Mouse (Mus musculus): ENCODE data around the gene Pdxp. TPM values are rescaled to one million over a fixed set of nuclear protein-coding genes. Genes with fewer than 3 reads are reported as not detected.

Gene Pdxp
- total and polyA plus RNA-seq, 3 experiments, result 21.5 to 25.4 TPM; not detected in 1

DNA sequence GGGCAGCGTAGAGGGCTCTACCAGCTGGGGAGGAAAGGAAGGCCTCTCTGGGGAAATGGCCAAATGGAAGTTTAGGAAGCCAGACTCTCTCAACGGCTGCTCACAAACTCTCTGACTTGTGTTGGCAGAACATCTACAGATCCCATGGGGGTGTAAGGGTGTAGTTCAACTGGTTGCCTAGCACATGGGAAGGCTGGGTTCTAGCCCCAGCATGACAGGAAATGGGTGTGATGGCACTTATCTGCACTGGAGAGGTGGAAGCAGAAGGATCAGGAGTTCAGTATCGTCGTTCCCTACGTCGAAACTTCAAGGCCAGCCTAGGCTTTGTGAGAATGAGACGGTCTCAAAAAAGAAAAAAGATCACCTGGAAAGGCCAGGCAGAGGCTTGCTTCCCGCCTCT is 4.7 kb upstream of the Pdxp start (continued):
- peak; percentile 81 for TF ChIP-seq BHLHE40 (IDR thresholded peaks at IDR 0.05; ENCODE audit: borderline replicate concordance, low read depth, low read length)
- TF ChIP-seq ZC3H11A (IDR thresholded peaks at IDR 0.05; ENCODE audit: low read depth, low read length), result no peak
- TF ChIP-seq MYB (IDR thresholded peaks at IDR 0.05; ENCODE audit: low read depth, low read length), result 0 out of 2 replicates have a peak, but pooled peaks have one; percentile 25
- TF ChIP-seq ZKSCAN1 (IDR thresholded peaks at IDR 0.05; ENCODE audit: low read depth, low read length), result no peak
- no peak for TF ChIP-seq JUND (IDR thresholded peaks at IDR 0.05; ENCODE audit: low read depth, low read length)
- no peak; the same call in 1 of the 2 replicates for TF ChIP-seq ELF1 (IDR thresholded peaks at IDR 0.05; ENCODE audit: low read depth, low read length)
- peak; percentile 72; the same call in 1 of the 2 replicates for TF ChIP-seq ETS1 (IDR thresholded peaks at IDR 0.05; ENCODE audit: low read depth, low read length)
- no peak for TF ChIP-seq NELFE (IDR thresholded peaks at IDR 0.05; ENCODE audit: low read depth, low read length)
- peak; percentile 61 for TF ChIP-seq GATA1 (IDR thresholded peaks at IDR 0.05; ENCODE audit: low read depth, low read length)
- peak; percentile 46; the same call in 1 of the 2 replicates for TF ChIP-seq TBP (IDR thresholded peaks at IDR 0.05; ENCODE audit: low read depth, low read length)
- TF ChIP-seq RCOR1 (IDR thresholded peaks at IDR 0.05; ENCODE audit: low read depth, low read length), result no peak
- TF ChIP-seq USF2 (IDR thresholded peaks at IDR 0.05; ENCODE audit: borderline replicate concordance in 1 of 2, insufficient read depth in 1 of 2, low read depth in 1 of 2, low read length in 2 of 2), result no peak
- TF ChIP-seq E2F4 (IDR thresholded peaks at IDR 0.05; ENCODE audit: borderline replicate concordance, low read depth, low read length), result no peak
- TF ChIP-seq EP300 (IDR thresholded peaks at IDR 0.05; ENCODE audit: low read depth in 1 of 2, low read length in 2 of 2), result peak in 1 of 2 experiments; percentile 74; a peak in 2 of 4 replicates
- no peak for TF ChIP-seq KAT2A (conservative IDR thresholded peaks at IDR 0.05; ENCODE audit: low read depth, low read length)
- TF ChIP-seq MXI1 (IDR thresholded peaks at IDR 0.05; ENCODE audit: low read depth, low read length), result peak; percentile 96
- TF ChIP-seq HCFC1 (IDR thresholded peaks at IDR 0.05; ENCODE audit: low read depth, low read length), result no peak
- peak; percentile 97 for TF ChIP-seq MYC (IDR thresholded peaks at IDR 0.05; ENCODE audit: low read depth, low read length)
- TF ChIP-seq MEF2A (IDR thresholded peaks at IDR 0.05; ENCODE audit: extremely low read depth, insufficient replicate concordance, low read depth, low read length, poor library complexity, severe bottlenecking), result no peak

DNA sequence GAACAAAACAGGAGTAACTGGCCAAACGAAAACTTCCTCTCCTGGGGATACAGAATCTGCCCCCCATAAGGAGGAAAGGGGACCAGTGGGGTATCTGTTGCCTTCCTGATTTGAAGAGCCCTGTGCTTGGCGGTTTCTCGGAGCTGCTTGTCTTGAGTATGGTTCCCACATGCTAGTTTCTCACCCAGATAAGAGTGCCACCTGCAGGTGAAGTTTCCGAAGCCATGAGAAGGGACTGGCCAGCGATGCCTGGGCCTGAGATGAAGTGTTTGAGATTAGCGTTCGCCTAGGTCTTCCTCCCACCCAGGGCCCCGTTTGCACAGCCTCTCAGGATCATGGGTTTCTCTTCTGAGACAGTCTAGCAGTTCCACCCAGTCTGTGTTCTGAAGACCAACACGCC is 1.7 kb upstream of the Pdxp start:
- H3K9ac ChIP-seq (ENCODE audit: control insufficient read depth, low read depth, low read length, poor library complexity, severe bottlenecking), result no peak overlapping the region
- H3K9me3 ChIP-seq (replicated peaks; ENCODE audit: insufficient read depth, low read length), result no peaks in the 10 kb centered on the region
- TF ChIP-seq MXI1 (IDR thresholded peaks at IDR 0.05; ENCODE audit: low read depth, low read length), result peak; percentile 31; the same call in 1 of the 2 replicates
- peak; percentile 31; the same call in 1 of the 2 replicates for TF ChIP-seq SMC3 (IDR thresholded peaks at IDR 0.05; ENCODE audit: low read depth, low read length)
- no peak for TF ChIP-seq MAZ (IDR thresholded peaks at IDR 0.05; ENCODE audit: low read depth, low read length)
- TF ChIP-seq CTCF (IDR thresholded peaks at IDR 0.05 in 2 of 3, conservative IDR thresholded peaks at IDR 0.05 in 1 of 3; ENCODE audit: control insufficient read depth in 1 of 3, insufficient read depth in 1 of 3, low read depth in 2 of 3, low read length in 3 of 3, poor library complexity in 1 of 3, severe bottlenecking in 1 of 3), result peak; percentile 9 to 53 (median 28); a peak in 4 of 6 replicates
- H3K27ac ChIP-seq (ENCODE audit: control insufficient read depth, low read depth, low read length), result no peak overlapping the region
- H3K4me3 ChIP-seq (ENCODE audit: control insufficient read depth in 1 of 2, insufficient read depth in 1 of 2, low read depth in 2 of 2, low read length in 2 of 2), result no peak overlapping the region
- H3K27me3 ChIP-seq (ENCODE audit: control insufficient read depth in 1 of 2, insufficient read depth in 2 of 2, low read length in 2 of 2), result no peaks in the 10 kb centered on the region
- H3K36me3 ChIP-seq (ENCODE audit: control insufficient read depth in 1 of 2, insufficient read depth in 2 of 2, low read length in 2 of 2), result peaks cover 4 to 23% of the 10 kb centered on the region in 2 experiments; a peak in 3 of 4 replicates
- peaks cover 7 to 39% of the 10 kb centered on the region in 2 experiments for H3K4me1 ChIP-seq (ENCODE audit: control insufficient read depth in 1 of 2, insufficient read depth in 2 of 2, low read length in 2 of 2)
- DNase-seq (ENCODE audit: low read depth, low spot score), result peak; percentile 44
- peaks cover 21% of the 10 kb centered on the region for H3K79me2 ChIP-seq (ENCODE audit: control insufficient read depth, insufficient read depth, low read length, poor library complexity)

Measured in MEL (cell line).